ENCODE assay signal across 20 mouse cellular contexts in the genomic region with DNA sequence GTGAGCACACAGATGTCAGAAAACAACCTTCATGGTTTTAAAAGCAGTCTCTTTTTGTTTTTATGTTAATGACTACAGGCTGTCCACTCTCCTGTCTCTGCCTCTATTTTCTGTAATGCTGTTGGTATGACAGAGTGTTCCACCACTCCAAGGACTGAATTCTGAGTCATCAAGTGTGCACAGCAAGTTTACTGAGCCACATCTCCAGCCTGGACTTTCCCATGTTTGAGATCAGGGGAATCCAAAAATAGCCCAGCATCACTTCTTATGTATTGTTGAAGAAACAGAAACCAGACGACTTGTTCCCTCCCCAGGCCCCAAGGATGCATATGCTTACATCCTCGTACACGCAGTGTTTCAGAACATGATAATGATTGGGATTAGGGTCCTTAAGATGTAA.
"Had no signal": no experiment of that assay in that cellular context is flagged by ENCODE, and none has a peak within 500 bp of the region (broad histone marks: within the 10 kb centered on the region; RNA-seq: fewer than 3 reads in every experiment).

No protein-coding gene starts in this region.

- H3K4me1 ChIP-seq: liver, embryonic 12.5 days; liver, embryonic 15.5 days; lung, embryonic 15.5 days; stomach, embryonic 15.5 days had no signal

- H3K27ac ChIP-seq: limb, embryonic 10.5 days; limb, embryonic 13.5 days; liver, embryonic 12.5 days; liver, embryonic 15.5 days; macrophage; midbrain, embryonic 12.5 days; midbrain, embryonic 15.5 days; neural tube, embryonic 13.5 days; stomach, embryonic 15.5 days had no signal

- H3K27me3 ChIP-seq: liver, embryonic 15.5 days; lung, embryonic 15.5 days; midbrain, embryonic 15.5 days; neural tube, embryonic 13.5 days; stomach, embryonic 15.5 days had no signal

- H3K4me3 ChIP-seq: limb, embryonic 10.5 days; limb, embryonic 13.5 days; liver, embryonic 12.5 days; liver, embryonic 15.5 days; lung, embryonic 15.5 days; midbrain, embryonic 12.5 days; midbrain, embryonic 15.5 days; neural tube, embryonic 13.5 days; stomach, embryonic 15.5 days had no signal

- H3K9ac ChIP-seq: limb, embryonic 13.5 days; liver, embryonic 12.5 days; liver, embryonic 15.5 days; lung, embryonic 15.5 days; midbrain, embryonic 12.5 days; midbrain, embryonic 15.5 days; neural tube, embryonic 13.5 days; stomach, embryonic 15.5 days had no signal

- DNase-seq: kidney, adult 9 months; kidney, postnatal 14 days; kidney, postnatal 4 days; liver; lung, adult 18-20 months; lung, postnatal 14 days; retina, postnatal 1 day; right cerebral cortex, postnatal 25 days; spleen, adult 18-20 months; thymus, postnatal 36 days had no signal

- ATAC-seq: liver, embryonic 12.5 days; midbrain, embryonic 15.5 days had no signal

- H3K4me2 ChIP-seq: limb, embryonic 13.5 days; liver, embryonic 12.5 days; liver, embryonic 15.5 days; lung, embryonic 15.5 days; midbrain, embryonic 12.5 days; midbrain, embryonic 15.5 days; neural tube, embryonic 13.5 days; stomach, embryonic 15.5 days had no signal

- H3K36me3 ChIP-seq: limb, embryonic 10.5 days; limb, embryonic 13.5 days; liver, embryonic 12.5 days; liver, embryonic 15.5 days; lung, embryonic 15.5 days; midbrain, embryonic 12.5 days; midbrain, embryonic 15.5 days; neural tube, embryonic 13.5 days; stomach, embryonic 15.5 days had no signal

- H3K9me3 ChIP-seq: limb, embryonic 10.5 days; limb, embryonic 13.5 days; liver, embryonic 12.5 days; liver, embryonic 15.5 days; lung, embryonic 15.5 days; midbrain, embryonic 12.5 days; midbrain, embryonic 15.5 days; stomach, embryonic 15.5 days had no signal
